Mouse (Mus musculus) kidney, postnatal 25 days (tissue): ENCODE measurements around the gene Prtn3.

ENCODE experiments used
- DNase-seq, 2 experiments: peaks; one replicate each; pipeline ENCODE4 v3.0.0; 2021; ENCODE audit warnings: mixed read lengths in 2 of 2

The Prtn3 gene

GRCm38 (mm10) chr10:79912412-79912811, 38.1 kb downstream of the Prtn3 start:
- DNase-seq, result no peak

- no peak for DNase-seq
These were observed 40.1 kb downstream of the Prtn3 start for GRCm38 (mm10) chr10:79914131-79914947.

DNA sequence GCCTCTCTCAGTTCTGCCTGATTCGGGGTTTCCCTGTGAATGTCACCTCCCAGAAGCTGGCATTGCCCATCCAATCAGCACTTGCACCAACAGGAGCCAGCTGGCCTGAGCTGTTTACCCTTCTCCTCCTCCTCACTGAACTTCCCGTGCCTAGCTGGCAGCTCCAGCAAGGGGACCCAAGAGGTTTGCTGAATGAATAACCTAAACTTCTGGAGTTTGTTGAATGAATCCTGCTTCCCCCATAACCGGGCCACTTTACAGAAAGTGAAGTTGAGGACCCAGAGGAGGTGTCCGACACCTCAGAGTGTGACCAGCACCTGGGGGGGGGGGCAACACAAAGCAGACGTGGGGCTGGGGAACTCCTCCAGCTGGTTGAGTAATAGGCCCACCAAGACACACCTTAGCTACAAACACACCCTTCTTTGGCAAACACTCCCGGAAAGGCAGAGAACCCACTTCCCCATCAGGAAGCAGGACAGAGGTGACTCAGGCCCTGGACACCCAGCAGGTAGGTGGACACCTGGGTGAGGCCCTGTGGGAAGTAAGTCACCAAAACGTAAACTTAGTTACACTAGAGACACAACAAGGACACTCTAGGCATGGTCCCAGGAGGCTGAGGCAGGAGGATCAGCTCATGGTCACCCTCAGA, 40.8 kb downstream of the Prtn3 start:
- DNase-seq, result no peak

GRCm38 (mm10) chr10:79916081-79916480, 41.8 kb downstream of the Prtn3 start:
- no peak for DNase-seq

- DNase-seq, result peak; percentile 91 to 92
These were observed 42.7 kb downstream of the Prtn3 start, which contains the start of gene Kiss1r for GRCm38 (mm10) chr10:79916808-79917531. Gene Kiss1r, plus strand, starts transcription at chr10:79916971.

DNA sequence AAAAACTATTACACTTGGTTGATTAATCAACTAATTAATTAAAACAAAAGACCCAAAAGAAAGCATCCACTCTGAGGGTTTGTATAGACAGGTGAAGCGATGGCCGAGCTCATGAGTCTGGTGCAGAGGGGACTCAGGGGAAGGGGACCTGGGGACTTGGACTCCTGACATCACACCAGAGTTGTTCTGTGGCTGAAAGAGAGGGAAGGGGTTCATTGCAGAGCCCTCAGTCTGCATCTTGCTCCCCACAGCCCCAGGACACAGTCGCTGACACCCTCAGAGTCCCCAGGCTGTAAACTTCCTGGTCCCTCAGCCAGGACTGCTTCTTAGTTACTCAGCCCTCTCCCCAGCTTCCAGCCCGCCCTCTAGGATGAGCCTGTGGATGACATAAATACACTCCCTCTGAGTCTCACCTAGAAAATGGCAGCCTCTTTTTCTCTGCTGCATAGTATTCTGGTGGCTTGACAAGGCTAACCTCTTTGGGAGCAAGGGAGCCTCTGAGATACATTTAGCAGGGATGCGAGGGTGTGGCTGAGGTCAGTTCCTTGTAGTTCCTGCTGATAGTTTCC, 43.3 kb downstream of the Prtn3 start:
- DNase-seq, result no peak

DNA sequence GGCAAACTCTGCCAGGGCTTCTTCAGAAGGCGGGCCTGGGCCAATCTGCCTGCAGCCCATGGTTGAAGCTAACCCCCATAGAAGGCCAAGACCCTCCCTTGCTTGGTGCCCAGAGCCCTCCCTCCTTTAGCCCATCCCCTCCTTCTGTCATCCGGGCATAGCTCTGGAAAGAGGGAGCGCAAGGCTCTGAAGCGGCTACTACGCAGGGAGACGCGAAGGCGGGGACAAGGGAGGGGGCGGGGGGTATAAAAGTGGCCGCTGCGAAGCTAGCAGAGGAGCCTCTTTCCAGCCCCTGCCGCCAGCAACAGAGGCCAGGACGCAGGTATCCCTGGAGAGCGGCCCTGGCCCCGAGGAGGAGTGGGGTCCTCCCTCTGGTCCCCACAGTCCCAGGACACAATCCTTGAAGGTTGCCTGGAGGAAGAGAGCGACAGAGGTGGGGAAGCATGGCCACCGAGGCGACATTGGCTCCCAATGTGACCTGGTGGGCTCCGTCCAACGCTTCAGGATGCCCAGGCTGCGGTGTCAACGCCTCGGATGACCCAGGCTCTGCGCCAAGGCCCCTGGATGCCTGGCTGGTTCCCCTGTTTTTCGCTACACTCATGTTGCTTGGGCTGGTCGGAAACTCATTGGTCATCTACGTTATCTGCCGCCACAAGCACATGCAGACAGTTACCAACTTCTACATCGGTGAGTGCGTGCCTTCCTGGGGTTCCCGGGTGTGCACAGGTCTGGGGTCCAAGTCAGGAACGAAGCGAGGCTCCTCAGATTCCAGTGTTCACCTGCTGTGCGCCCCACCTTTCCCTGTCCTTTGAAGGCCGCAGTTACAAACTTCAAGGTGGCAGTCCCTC, 44.2 kb downstream of the Prtn3 start:
- DNase-seq, result no peak

- peak in 1 of 2 experiments; percentile 54 for DNase-seq
These were observed 45.1 kb downstream of the Prtn3 start for GRCm38 (mm10) chr10:79919251-79919849.

DNA sequence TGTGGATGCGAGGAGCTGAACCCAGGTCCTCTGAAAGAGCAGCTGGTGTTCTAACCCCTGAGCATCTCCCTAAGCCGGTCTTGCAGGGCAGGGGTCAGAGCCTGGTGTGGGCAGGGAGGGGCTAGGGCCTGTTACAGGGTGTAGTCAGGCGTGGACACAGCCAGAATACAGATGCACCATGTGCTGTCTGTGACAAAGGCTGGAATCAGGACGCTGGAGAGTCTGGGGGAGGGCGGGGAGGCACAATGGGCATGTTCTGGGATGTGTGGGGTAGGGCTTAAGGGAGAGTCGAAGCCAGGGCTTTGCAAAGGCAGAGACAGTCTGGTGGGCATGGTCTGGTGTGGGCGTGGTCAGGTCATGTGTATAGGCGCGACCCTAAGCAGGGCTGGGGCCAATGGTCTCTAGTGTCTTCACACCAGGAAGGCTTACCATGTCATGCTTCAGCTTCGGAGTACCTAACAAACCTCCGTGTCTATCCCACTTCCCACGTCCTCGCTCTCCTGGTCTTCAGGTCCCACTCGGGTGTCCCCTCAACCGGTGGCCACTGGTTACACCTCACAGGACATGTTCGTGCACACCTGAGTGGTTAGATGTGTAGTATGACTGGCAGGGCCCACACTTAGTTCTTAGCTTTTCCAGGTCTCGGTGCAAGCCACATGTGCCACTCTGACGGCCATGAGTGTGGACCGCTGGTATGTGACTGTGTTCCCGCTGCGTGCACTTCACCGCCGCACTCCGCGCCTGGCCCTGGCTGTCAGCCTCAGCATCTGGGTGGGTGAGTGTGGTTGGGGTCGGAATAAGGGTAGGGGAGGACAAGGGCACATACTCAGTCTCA, 46.0 kb downstream of the Prtn3 start:
- no peak for DNase-seq

DNA sequence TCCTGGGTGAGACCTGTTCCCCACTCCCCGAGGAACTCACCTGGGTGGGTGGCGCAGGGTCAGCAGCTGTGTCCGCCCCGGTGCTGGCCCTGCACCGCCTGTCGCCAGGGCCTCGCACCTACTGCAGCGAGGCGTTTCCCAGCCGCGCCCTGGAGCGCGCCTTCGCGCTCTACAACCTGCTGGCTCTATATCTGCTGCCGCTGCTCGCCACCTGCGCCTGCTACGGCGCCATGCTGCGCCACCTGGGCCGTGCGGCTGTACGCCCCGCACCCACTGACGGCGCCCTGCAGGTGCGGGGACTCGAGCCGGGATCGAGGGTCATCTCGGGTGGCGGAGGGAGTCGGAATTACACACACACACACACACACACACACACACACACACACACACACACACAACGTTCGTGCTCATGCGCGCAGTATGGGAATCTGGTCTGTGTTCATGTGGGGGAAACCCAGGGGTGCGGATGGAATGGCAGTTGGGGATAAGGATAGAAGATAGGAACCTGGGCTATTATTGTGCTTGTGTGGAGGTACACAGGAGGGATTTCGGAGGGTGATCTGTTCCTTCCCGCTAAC, 46.8 kb downstream of the Prtn3 start, which contains the start of gene R3hdm4:
R3hdm4 (minus strand) TSS at position 251 of the 578 bp plus-strand sequence.
- no peak for DNase-seq

DNA sequence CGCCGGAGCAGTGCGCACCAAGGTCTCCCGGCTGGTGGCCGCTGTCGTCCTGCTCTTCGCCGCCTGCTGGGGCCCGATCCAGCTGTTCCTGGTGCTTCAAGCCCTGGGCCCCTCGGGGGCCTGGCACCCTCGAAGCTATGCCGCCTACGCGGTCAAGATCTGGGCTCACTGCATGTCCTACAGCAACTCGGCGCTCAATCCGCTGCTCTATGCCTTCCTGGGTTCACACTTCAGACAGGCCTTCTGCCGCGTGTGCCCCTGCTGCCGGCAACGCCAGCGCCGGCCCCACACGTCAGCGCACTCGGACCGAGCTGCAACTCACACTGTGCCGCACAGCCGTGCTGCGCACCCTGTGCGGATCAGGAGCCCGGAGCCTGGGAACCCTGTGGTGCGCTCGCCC, 47.3 kb downstream of the Prtn3 start:
- DNase-seq, result no peak

- DNase-seq, result peak; percentile 89 to 96
These were observed 50.9 kb downstream of the Prtn3 start for GRCm38 (mm10) chr10:79924998-79925784.

GRCm38 (mm10) chr10:79925785-79926490, 51.7 kb downstream of the Prtn3 start:
- no peak for DNase-seq

DNA sequence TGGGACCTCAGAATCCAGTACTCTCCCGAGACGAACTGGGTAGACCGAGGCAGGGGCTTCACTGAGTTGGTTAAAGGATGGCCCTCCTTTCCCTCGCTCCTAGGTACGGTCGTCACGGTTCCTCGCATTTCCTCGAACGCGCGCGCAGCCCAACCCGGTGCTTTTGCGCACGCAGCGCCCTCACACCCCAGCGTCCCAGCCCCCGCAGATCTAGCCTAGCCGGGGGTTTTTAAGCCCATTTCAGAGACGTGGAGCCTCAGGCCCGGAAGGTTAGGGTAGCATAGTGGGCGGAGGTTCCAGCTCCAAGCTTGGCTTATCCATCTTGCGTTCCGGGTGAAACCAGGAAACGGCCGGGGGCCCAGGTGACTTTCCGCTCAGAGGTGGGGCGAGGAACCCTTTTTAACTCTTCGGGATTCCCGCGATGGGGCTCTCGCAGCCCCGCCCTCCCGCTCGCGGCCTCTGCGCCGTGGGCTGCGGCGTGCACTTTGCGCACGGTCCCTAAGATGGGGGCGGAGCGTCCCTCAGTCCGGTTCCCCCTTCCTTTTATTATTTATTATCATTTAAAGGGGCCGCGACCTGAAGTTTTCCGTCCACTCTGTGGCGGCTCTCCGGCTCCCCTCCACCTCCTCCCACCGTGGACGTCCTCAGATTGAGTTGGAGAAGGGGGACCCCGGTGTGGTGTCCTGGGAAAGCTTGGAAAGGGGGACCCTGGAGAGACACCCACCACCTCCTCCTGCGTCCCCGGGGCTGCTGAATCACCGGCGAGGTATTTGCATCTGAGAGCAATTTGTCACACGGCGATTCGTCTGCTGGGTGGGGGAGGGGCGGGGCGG, 52.4 kb downstream of the Prtn3 start, which contains the start of gene Arid3a:
Arid3a (plus strand) TSS at position 553 of the 833 bp plus-strand sequence.
- DNase-seq, result peak; percentile 90 to 94

- DNase-seq, result peak; percentile 62 to 81
These were observed 53.2 kb downstream of the Prtn3 start for GRCm38 (mm10) chr10:79927324-79928029.

DNA sequence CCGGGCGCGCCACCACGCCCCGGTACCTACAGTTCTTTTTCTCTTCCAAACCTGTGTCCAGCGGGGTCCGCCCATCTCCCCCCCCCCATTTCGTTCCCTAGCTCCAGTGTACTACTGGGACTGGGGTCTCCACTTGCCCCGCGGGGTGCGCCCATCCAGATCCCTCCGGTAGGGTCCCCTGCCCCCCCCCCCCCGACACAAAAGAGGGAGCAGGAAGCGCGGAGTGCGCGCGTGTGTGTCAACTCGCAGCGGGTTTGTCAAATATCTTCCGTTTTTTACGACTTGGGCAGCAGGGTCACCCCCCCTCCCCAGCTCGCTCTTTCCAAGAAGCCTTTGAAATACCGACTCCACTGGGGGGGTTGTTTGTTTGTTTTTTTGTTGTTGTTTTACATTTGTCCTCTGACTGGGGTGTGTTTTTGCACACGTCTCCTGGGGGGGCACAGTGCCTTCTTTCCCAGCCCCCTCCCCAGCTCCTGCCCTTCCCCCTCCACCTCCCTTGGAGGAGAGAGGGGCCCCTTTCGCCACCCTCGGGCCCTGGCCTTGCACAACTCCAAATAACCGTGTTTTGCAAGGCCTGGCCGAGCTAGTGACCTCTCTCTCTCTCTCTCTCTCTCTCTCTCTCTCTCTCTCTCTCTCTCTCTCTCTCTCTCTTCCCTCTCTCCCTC, 53.9 kb downstream of the Prtn3 start:
- DNase-seq, result peak; percentile 47 to 72
